Mouse (Mus musculus) brain, embryonic 18.5 days (tissue): ENCODE measurements around the gene Yipf2.
"Not testable (repeated sequence)": the region's sequence is repeated elsewhere in the genome, so short reads cannot be mapped to it uniquely, and the experiment has no call there.

ENCODE experiments used
- DNase-seq: peaks from one replicate; pipeline ENCODE4 v3.0.0-alpha.2; 2012; ENCODE audit warnings: low read depth, low spot score

The Yipf2 gene

GRCm38 (mm10) chr9:21598198-21598597, 5.6 kb upstream of the Yipf2 start:
- no peak for DNase-seq

- no peak for DNase-seq
Measured at GRCm38 (mm10) chr9:21594838-21595237, 2.2 kb upstream of the Yipf2 start.

GRCm38 (mm10) chr9:21594350-21594749, 1.7 kb upstream of the Yipf2 start:
- DNase-seq, result not testable (repeated sequence)

- DNase-seq, result no peak
Measured at GRCm38 (mm10) chr9:21593122-21593721, 594 bp upstream of the Yipf2 start.

- DNase-seq, result no peak
Measured at GRCm38 (mm10) chr9:21591831-21592702, 561 bp downstream of the Yipf2 start.

- DNase-seq, result no peak
Measured at GRCm38 (mm10) chr9:21591127-21591830, 1.3 kb downstream of the Yipf2 start.

- no peak for DNase-seq
Measured at GRCm38 (mm10) chr9:21589538-21589937, 3.1 kb downstream of the Yipf2 start.

GRCm38 (mm10) chr9:21588350-21588749, 4.3 kb downstream of the Yipf2 start:
- DNase-seq, result no peak

- no peak for DNase-seq
Measured at GRCm38 (mm10) chr9:21587678-21588349, 4.8 kb downstream of the Yipf2 start.

- DNase-seq, result no peak
Measured at GRCm38 (mm10) chr9:21585401-21585800, 7.2 kb downstream of the Yipf2 start.

- no peak for DNase-seq
Measured at GRCm38 (mm10) chr9:21578226-21578625, 14.4 kb downstream of the Yipf2 start.

- no peak for DNase-seq
Measured at GRCm38 (mm10) chr9:21576286-21576685, 16.3 kb downstream of the Yipf2 start.

GRCm38 (mm10) chr9:21575253-21575652, 17.4 kb downstream of the Yipf2 start:
- DNase-seq, result no peak

GRCm38 (mm10) chr9:21574012-21574801, 18.4 kb downstream of the Yipf2 start:
- DNase-seq, result no peak

GRCm38 (mm10) chr9:21568657-21569255, 23.9 kb downstream of the Yipf2 start:
- DNase-seq, result no peak

- no peak for DNase-seq
Measured at GRCm38 (mm10) chr9:21567051-21567450, 25.6 kb downstream of the Yipf2 start.

- DNase-seq, result no peak
Measured at GRCm38 (mm10) chr9:21566538-21566937, 26.1 kb downstream of the Yipf2 start.

- DNase-seq, result no peak
Measured at GRCm38 (mm10) chr9:21565004-21565586, 27.5 kb downstream of the Yipf2 start.

- no peak for DNase-seq
Measured at GRCm38 (mm10) chr9:21564420-21564819, 28.2 kb downstream of the Yipf2 start.

GRCm38 (mm10) chr9:21559151-21559550, 33.5 kb downstream of the Yipf2 start:
- DNase-seq, result no peak
